Mouse (Mus musculus) forebrain, postnatal 0 days (tissue): ENCODE data around the gene Cfap157. TPM values are rescaled to one million over a fixed set of nuclear protein-coding genes. Genes with fewer than 3 reads are reported as not detected.

Experiments
- ATAC-seq: fragments of 200-750 bp; cut with Nextera tagmentation; 2 replicates; pipeline ENCODE4 v1.8.0; 2017; ENCODE audit warnings: mild to moderate bottlenecking, moderate library complexity
- DNase-seq: peaks from one replicate; pipeline ENCODE4 v3.0.0-alpha.2; 2015
- H3K27ac ChIP-seq: fragments of 300-500 bp; sonication (generic); 2 replicates; pipeline ENCODE4 v1.5.1; 2014; ENCODE audit warnings: low read depth, mild to moderate bottlenecking, antibody characterized with exemption, low read length, moderate library complexity, mixed read lengths
- H3K27me3 ChIP-seq: fragments of 300-500 bp; sonication (generic); 2 replicates; pipeline ENCODE4 v1.6.1; 2014; ENCODE audit warnings: mild to moderate bottlenecking, low read length, mixed read lengths; ENCODE audit not compliant: insufficient read depth
- H3K36me3 ChIP-seq: fragments of 300-500 bp; sonication (generic); 2 replicates; pipeline ENCODE4 v1.6.1; 2014; ENCODE audit warnings: mild to moderate bottlenecking, moderate library complexity; ENCODE audit not compliant: insufficient read depth
- H3K4me1 ChIP-seq: fragments of 300-500 bp; sonication (generic); 2 replicates; pipeline ENCODE4 v1.6.1; 2014; ENCODE audit warnings: antibody characterized with exemption; ENCODE audit not compliant: insufficient read depth
- H3K4me2 ChIP-seq: fragments of 300-500 bp; sonication (generic); 2 replicates; pipeline ENCODE4 v1.6.1; 2014; ENCODE audit warnings: low read depth, mild to moderate bottlenecking, moderate library complexity
- H3K4me3 ChIP-seq: fragments of 300-500 bp; sonication (generic); 2 replicates; pipeline ENCODE4 v1.5.1; 2014; ENCODE audit warnings: low read depth, low read length, mixed read lengths
- H3K9ac ChIP-seq: fragments of 300-500 bp; sonication (generic); 2 replicates; pipeline ENCODE4 v1.6.1; 2014; ENCODE audit warnings: mild to moderate bottlenecking
- H3K9me3 ChIP-seq: fragments of 300-500 bp; sonication (generic); 2 replicates; pipeline ENCODE4 v1.6.1; 2016; ENCODE audit warnings: low read length
- CTCF ChIP-seq: sonication (generic); IDR thresholded peaks from 2 replicates; pipeline ENCODE4 v1.5.1; 2016; ENCODE audit warnings: antibody characterized with exemption, control low read depth, low read depth
- WGBS: fragments of 180-500 bp; shearing (Covaris S2); extraction: QIAGEN DNeasy Blood & Tissue Kit; methylation state at CpG from one replicate; pipeline ENCODE4 v1.1.7; 2014; 5-methylcytosine and 5-hydroxymethylcytosine counted together
- polyA plus RNA-seq: library from polyadenylated mRNA; unstranded; fragments of >200 nt; fragmentation: Nextera tagmentation; extraction: Ambion mirVana; gene quantifications from 2 replicates; pipeline ENCODE4 v1.2.1, GENCODE M21; 2015
- total RNA-seq: library from RNA; depleted of rRNA; stranded (reverse); fragments of >200 nt; gene quantifications from 2 replicates; pipeline ENCODE4 v1.2.3, GENCODE M21; 2014; rRNA removed

Gene Cfap157
- total and polyA plus RNA-seq, 2 experiments from 2014 or later = 1.0 to 2.8 TPM

GRCm38 (mm10) chr2:32729547-32729946, 54.7 kb downstream of the Cfap157 start:
- Histone ChIP-seq H3K4me2 (no peak overlapping the region), H3K9me3 (no peaks in the 10 kb centered on the region), H3K9ac (no peak overlapping the region), H3K27me3 (no peaks in the 10 kb centered on the region), H3K36me3 (no peaks in the 10 kb centered on the region), H3K4me1 (no peaks in the 10 kb centered on the region), H3K4me3 (no peak overlapping the region), H3K27ac (no peak overlapping the region)
- WGBS = 80% methylated on average over 4 of the region's 4 CpGs
- no peak for DNase-seq
- no peak for TF ChIP-seq CTCF
- ATAC-seq = no peak

DNA sequence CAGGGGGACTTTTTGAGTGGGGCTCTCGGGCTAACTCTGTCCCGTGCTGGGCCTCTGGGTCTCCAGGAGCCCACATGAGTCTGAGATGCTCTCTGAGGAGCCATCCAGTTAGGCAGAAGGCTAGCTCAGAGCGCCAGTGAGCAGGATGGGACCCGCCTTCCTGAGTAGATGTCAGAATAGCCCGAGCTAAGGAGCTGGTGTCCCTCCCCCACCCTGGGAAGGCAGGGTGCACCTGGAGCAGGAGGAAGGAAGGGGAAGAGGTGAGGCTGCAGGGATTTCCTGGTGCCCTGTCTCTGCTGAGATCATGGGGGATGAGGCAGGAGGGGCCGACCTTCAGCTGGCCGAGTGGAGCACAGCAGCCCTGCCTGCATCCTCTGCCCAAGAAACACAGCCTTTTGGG, 55.8 kb downstream of the Cfap157 start:
- Histone ChIP-seq H3K4me2 (peak overlapping the region; percentile 19; the same call in 1 of the 2 replicates), H3K27me3 (no peaks in the 10 kb centered on the region), H3K9me3 (no peaks in the 10 kb centered on the region), H3K4me1 (no peaks in the 10 kb centered on the region), H3K9ac (no peak overlapping the region), H3K36me3 (no peaks in the 10 kb centered on the region), H3K4me3 (no peak overlapping the region), H3K27ac (no peak overlapping the region)
- TF ChIP-seq CTCF = no peak
- 66% methylated on average over 7 of the region's 7 CpGs for WGBS
- DNase-seq = no peak
- no peak for ATAC-seq

DNA sequence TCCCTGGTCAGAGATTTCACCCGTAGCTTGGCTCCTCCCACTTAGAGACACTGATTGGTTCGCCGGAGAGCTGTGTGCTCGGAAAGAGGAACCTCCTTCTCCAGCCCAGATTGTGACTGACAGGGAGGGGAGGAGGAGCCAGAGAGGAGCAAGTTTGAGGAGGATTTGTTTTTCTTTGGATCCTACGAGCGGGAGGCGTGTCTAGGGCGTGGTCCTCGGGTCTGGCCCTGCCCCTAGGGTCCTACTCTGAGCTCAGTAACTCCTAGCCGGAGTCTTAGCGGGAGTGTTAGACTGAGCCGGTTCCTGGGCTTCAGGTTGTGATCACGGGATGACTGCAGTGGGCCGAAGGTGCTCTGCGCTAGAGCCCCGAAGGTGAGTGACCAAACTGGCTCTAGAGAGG, 56.8 kb downstream of the Cfap157 start:
- peak; percentile 98 for ATAC-seq
- DNase-seq = peak; percentile 86
- Histone ChIP-seq H3K4me1 (no peaks in the 10 kb centered on the region), H3K27ac (no peak overlapping the region), H3K9ac (peak overlapping the region; percentile 10; the same call in 1 of the 2 replicates), H3K36me3 (no peaks in the 10 kb centered on the region), H3K4me3 (peak overlapping the region; percentile 35), H3K4me2 (peak overlapping the region; percentile 49), H3K27me3 (no peaks in the 10 kb centered on the region), H3K9me3 (no peaks in the 10 kb centered on the region)
- TF ChIP-seq CTCF = no peak
- 2% methylated on average over 16 of the region's 16 CpGs for WGBS

Other genes starting within 250 kb of the Cfap157 start
- 17.6 and 19.7 TPM in 2 replicates for gene Fam102a, start 249.1 kb downstream of the Cfap157 start, total RNA-seq
- gene Fam102a, start 249.1 kb downstream of the Cfap157 start, polyA plus RNA-seq = 7.2 and 7.5 TPM in 2 replicates
- 59.2 and 60.5 TPM in 2 replicates for gene Dpm2, start 213.6 kb downstream of the Cfap157 start, total RNA-seq
- 142 and 152 TPM in 2 replicates for gene Dpm2, start 213.6 kb downstream of the Cfap157 start, polyA plus RNA-seq
- 6.4 and 11.8 TPM in 2 replicates for gene Pip5kl1, start 209.6 kb downstream of the Cfap157 start, total RNA-seq
- 5.6 and 8.2 TPM in 2 replicates for gene Pip5kl1, start 209.6 kb downstream of the Cfap157 start, polyA plus RNA-seq
- gene 9430097D07Rik, start 208.7 kb downstream of the Cfap157 start, total RNA-seq = 0.38 and 1.0 TPM in 2 replicates
- 0.26 and 0.45 TPM in 2 replicates for gene 9430097D07Rik, start 208.7 kb downstream of the Cfap157 start, polyA plus RNA-seq
- 32.4 and 35.5 TPM in 2 replicates for gene St6galnac4, start 197.3 kb downstream of the Cfap157 start, total RNA-seq
- 31.3 and 33.2 TPM in 2 replicates for gene St6galnac4, start 197.3 kb downstream of the Cfap157 start, polyA plus RNA-seq
- gene St6galnac6, start 184.7 kb downstream of the Cfap157 start, total RNA-seq = 65.3 and 72.9 TPM in 2 replicates
- 34.8 and 42.3 TPM in 2 replicates for gene St6galnac6, start 184.7 kb downstream of the Cfap157 start, polyA plus RNA-seq
- 114 and 123 TPM in 2 replicates for gene Ak1, start 162.7 kb downstream of the Cfap157 start, total RNA-seq
- 119 and 123 TPM in 2 replicates for gene Ak1, start 162.7 kb downstream of the Cfap157 start, polyA plus RNA-seq
- gene Eng, start 137.8 kb downstream of the Cfap157 start, total RNA-seq = 8.2 and 14.7 TPM in 2 replicates
- gene Eng, start 137.8 kb downstream of the Cfap157 start, polyA plus RNA-seq = 19.3 and 22.1 TPM in 2 replicates
- 22.4 and 31.5 TPM in 2 replicates for gene Fpgs, start 80.3 kb downstream of the Cfap157 start, total RNA-seq
- 20.7 and 22.0 TPM in 2 replicates for gene Fpgs, start 80.3 kb downstream of the Cfap157 start, polyA plus RNA-seq
- 90.5 and 94.5 TPM in 2 replicates for gene Cdk9, start 71.4 kb downstream of the Cfap157 start, total RNA-seq
- gene Cdk9, start 71.4 kb downstream of the Cfap157 start, polyA plus RNA-seq = 66.5 and 67.5 TPM in 2 replicates
- 16.5 and 24.1 TPM in 2 replicates for gene Sh2d3c, start 63.4 kb downstream of the Cfap157 start, total RNA-seq
- 41.3 and 48.9 TPM in 2 replicates for gene Sh2d3c, start 63.4 kb downstream of the Cfap157 start, polyA plus RNA-seq
- gene 6330409D20Rik, start 43.4 kb downstream of the Cfap157 start, total RNA-seq = 2.1 and 4.3 TPM in 2 replicates
- gene 6330409D20Rik, start 43.4 kb downstream of the Cfap157 start, polyA plus RNA-seq = 2.2 and 2.9 TPM in 2 replicates
- gene Tor2a, start 27.2 kb downstream of the Cfap157 start, total RNA-seq = 51.4 and 54.3 TPM in 2 replicates
- 40.7 and 44.8 TPM in 2 replicates for gene Tor2a, start 27.2 kb downstream of the Cfap157 start, polyA plus RNA-seq
- 1.00 and 1.8 TPM in 2 replicates for gene Ttc16, start 8.8 kb downstream of the Cfap157 start, total RNA-seq
- 0.68 and 1.2 TPM in 2 replicates for gene Ttc16, start 8.8 kb downstream of the Cfap157 start, polyA plus RNA-seq
- gene Ptrh1, start 8.6 kb downstream of the Cfap157 start, total RNA-seq = 2.4 and 5.5 TPM in 2 replicates
- 4.0 and 4.8 TPM in 2 replicates for gene Ptrh1, start 8.6 kb downstream of the Cfap157 start, polyA plus RNA-seq
- gene Stxbp1, start 62.8 kb upstream of the Cfap157 start, total RNA-seq = 109 and 135 TPM in 2 replicates
- 268 and 350 TPM in 2 replicates for gene Stxbp1, start 62.8 kb upstream of the Cfap157 start, polyA plus RNA-seq
- 38.1 and 43.9 TPM in 2 replicates for gene Fam129b, start 91.7 kb upstream of the Cfap157 start, total RNA-seq
- gene Fam129b, start 91.7 kb upstream of the Cfap157 start, polyA plus RNA-seq = 26.6 and 27.7 TPM in 2 replicates
- gene Rpl12, start 177.1 kb upstream of the Cfap157 start, total RNA-seq = 266 and 507 TPM in 2 replicates
- 102 and 129 TPM in 2 replicates for gene Rpl12, start 177.1 kb upstream of the Cfap157 start, polyA plus RNA-seq
- gene Lrsam1, start 177.2 kb upstream of the Cfap157 start, total RNA-seq = 23.1 and 28.7 TPM in 2 replicates
- gene Lrsam1, start 177.2 kb upstream of the Cfap157 start, polyA plus RNA-seq = 12.7 and 17.4 TPM in 2 replicates
- gene Slc2a8, start 197.7 kb upstream of the Cfap157 start, total RNA-seq = 18.9 and 26.9 TPM in 2 replicates
- gene Slc2a8, start 197.7 kb upstream of the Cfap157 start, polyA plus RNA-seq = 22.8 and 24.6 TPM in 2 replicates